In genomic region chr9:118071337-118071736, GRCm38 (mm10) we compare ENCODE assay signal across 19 mouse cellular contexts. TPM values are rescaled to one million over a fixed set of nuclear protein-coding genes. Genes with fewer than 3 reads are reported as not detected.
DNase-seq lines count a peak whose midpoint lies in the region; ATAC-seq and TF ChIP-seq lines count a peak whose summit lies in the region.
"Had no signal": no experiment of that assay in that cellular context is flagged by ENCODE, and none has a peak within 500 bp of the region (broad histone marks: within the 10 kb centered on the region; RNA-seq: fewer than 3 reads in every experiment).

No protein-coding gene starts in this region.

- H3K36me3 ChIP-seq in liver, embryonic 14.5 days (replicated peaks; ENCODE audit: control insufficient read depth, insufficient read depth, low read depth) = 0 out of 2 replicates have a peak, but pooled peaks cover 2% of the 10 kb centered on the region

- TF ChIP-seq EP300 in liver, embryonic 14.5 days (IDR thresholded peaks at IDR 0.05; ENCODE audit: low read depth) = no peak

- no peak overlapping the region for H3K4me2 ChIP-seq in liver, embryonic 14.5 days (ENCODE audit: low read depth)
- H3K4me2 ChIP-seq: forebrain, embryonic 13.5 days; hindbrain, embryonic 12.5 days had no signal

- DNase-seq in cerebellum, adult 9-11 months = peak; percentile 23
- DNase-seq in cerebellum, postnatal 14 days = no peak
- no peak for DNase-seq in liver, embryonic 14.5 days (ENCODE audit: low read depth in 3 of 3, low spot score in 3 of 3)
- no peak for DNase-seq in liver
- no peak for DNase-seq in testis, postnatal 10 days (ENCODE audit: low spot score)
- no peak for DNase-seq in layer of hippocampus, adult 18-20 months (ENCODE audit: low spot score in 2 of 2)
- DNase-seq: adrenal gland, adult 2 months; adrenal gland, postnatal 25 days; cerebellum, adult 8-10 months; cerebellum, postnatal 36 days; forebrain, postnatal 0 days; gastrocnemius, postnatal 14 days; heart, postnatal 10 days; heart, postnatal 4 days had no signal

- no peak for TF ChIP-seq CTCF in liver, embryonic 14.5 days (IDR thresholded peaks at IDR 0.05; ENCODE audit: low read depth)

- H3K9me3 ChIP-seq in liver, embryonic 14.5 days (ENCODE audit: control insufficient read depth, low read length) = no peaks in the 10 kb centered on the region
- H3K9me3 ChIP-seq: embryonic facial prominence, embryonic 10.5 days; forebrain, embryonic 13.5 days; hindbrain, embryonic 12.5 days had no signal

- ATAC-seq in liver, embryonic 14.5 days (ENCODE audit: insufficient read depth) = 0 out of 2 replicates have a peak, but pooled peaks have one; percentile 7
- ATAC-seq in megakaryocyte progenitor cell, adult 5-6 weeks (replicated peaks; ENCODE audit: poor library complexity) = peak; percentile 32
- ATAC-seq: forebrain, embryonic 13.5 days; forebrain, postnatal 0 days; hindbrain, embryonic 16.5 days had no signal

- H3K4me3 ChIP-seq in liver, embryonic 14.5 days (ENCODE audit: insufficient read depth in 1 of 2, low read depth in 2 of 2, low read length in 2 of 2) = no peak overlapping the region
- H3K4me3 ChIP-seq: embryonic facial prominence, embryonic 10.5 days; forebrain, embryonic 13.5 days; hindbrain, embryonic 12.5 days had no signal

- no peak overlapping the region for H3K27ac ChIP-seq in liver, embryonic 14.5 days
- H3K27ac ChIP-seq: embryonic facial prominence, embryonic 10.5 days; forebrain, embryonic 13.5 days; hindbrain, embryonic 12.5 days had no signal

- H3K27me3 ChIP-seq in liver, embryonic 14.5 days (ENCODE audit: control insufficient read depth, insufficient read depth, low read length) = no peaks in the 10 kb centered on the region
- H3K27me3 ChIP-seq: forebrain, embryonic 13.5 days; hindbrain, embryonic 12.5 days had no signal

- WGBS in liver, embryonic 14.5 days (ENCODE audit: insufficient replicate concordance) = 54% methylated on average over 3 of the region's 3 CpGs

- H3K9ac ChIP-seq in liver, embryonic 14.5 days (replicated peaks) = no peak overlapping the region
- H3K9ac ChIP-seq: forebrain, embryonic 13.5 days; forebrain, postnatal 0 days; hindbrain, embryonic 12.5 days had no signal

- peaks cover 14 to 15% of the 10 kb centered on the region in 2 experiments for H3K4me1 ChIP-seq in liver, embryonic 14.5 days (replicated peaks; ENCODE audit: control insufficient read depth in 2 of 2, insufficient read depth in 2 of 2, low read length in 1 of 2)
- H3K4me1 ChIP-seq: embryonic facial prominence, embryonic 10.5 days; forebrain, embryonic 13.5 days; hindbrain, embryonic 12.5 days had no signal

RNA-seq across cellular contexts. Expression of gene Azi2, which starts 31.0 kb away (rescaled TPM):
- 10.2 and 16.9 TPM in 2 replicates for polyA plus RNA-seq in liver, embryonic 14.5 days (2012; rRNA removed)
- 33.7 and 36.3 TPM in 2 replicates for polyA plus RNA-seq in liver, embryonic 14.5 days (2014; fragmentation: Nextera tagmentation; extraction: Ambion mirVana)
- total RNA-seq in megakaryocyte progenitor cell, adult 5-6 weeks (2015) = 69.6 and 75.9 TPM in 2 replicates
- 58.6 and 60.3 TPM in 2 replicates for total RNA-seq in megakaryocyte progenitor cell, adult 5-6 weeks (2017)
- total RNA-seq in layer of hippocampus, adult 18-20 months (2021) = 10 to 100 TPM; 72.2 to 74.5 TPM
